Mouse (Mus musculus): ENCODE results near the gene Ncbp3. TPM values are rescaled to one million over a fixed set of nuclear protein-coding genes. Genes with fewer than 3 reads are reported as not detected.

Ncbp3 gene
- polyA plus RNA-seq (2012; ENCODE audit: insufficient read depth, low replicate concordance), result 1.7 TPM in 1 of 2 replicates, not detected in the other

GRCm38 (mm10) chr11:73047542-73047996, at the start of gene Ncbp3:
TSS of gene Ncbp3 (plus strand) at chr11:73047783.
- Histone ChIP-seq H3K9me3 (no peaks in the 10 kb centered on the region), H3K4me1 (peaks cover 38% of the 10 kb centered on the region), H3K4me3 (replicated peaks) (peak within 1 kb of the TSS; percentile 94), H3K36me3 (replicated peaks; ENCODE audit: low read length) (peaks cover 31% of the 10 kb centered on the region), H3K27me3 (replicated peaks) (no peaks in the 10 kb centered on the region)
- no peak for TF ChIP-seq FLI1 (IDR thresholded peaks at IDR 0.05; ENCODE audit: low read length)
- no peak for TF ChIP-seq GATA1 (IDR thresholded peaks at IDR 0.05; ENCODE audit: borderline replicate concordance, low read length)

GRCm38 (mm10) chr11:72998771-72999170, 48.8 kb upstream of the Ncbp3 start, which contains the start of gene P2rx1:
TSS of gene P2rx1 (plus strand) at chr11:72999103.
- Histone ChIP-seq H3K9me3 (no peaks in the 10 kb centered on the region), H3K36me3 (replicated peaks; ENCODE audit: low read length) (peaks cover 64% of the 10 kb centered on the region), H3K27me3 (replicated peaks) (no peaks in the 10 kb centered on the region), H3K4me3 (replicated peaks) (peak within 1 kb of the TSS; percentile 93), H3K4me1 (peaks cover 97% of the 10 kb centered on the region)
- TF ChIP-seq GATA1 (IDR thresholded peaks at IDR 0.05; ENCODE audit: borderline replicate concordance, low read length) (peak; percentile 99), FLI1 (IDR thresholded peaks at IDR 0.05; ENCODE audit: low read length) (peak; percentile 96)

- Histone ChIP-seq H3K9me3 (no peaks in the 10 kb centered on the region), H3K36me3 (replicated peaks; ENCODE audit: low read length) (peaks cover 66% of the 10 kb centered on the region), H3K27me3 (replicated peaks) (no peaks in the 10 kb centered on the region), H3K4me1 (peaks cover 98% of the 10 kb centered on the region), H3K4me3 (replicated peaks) (peak overlapping the region; percentile 93)
- TF ChIP-seq FLI1 (IDR thresholded peaks at IDR 0.05; ENCODE audit: low read length) (no peak), GATA1 (IDR thresholded peaks at IDR 0.05; ENCODE audit: borderline replicate concordance, low read length) (no peak)
These were observed 46.6 kb upstream of the Ncbp3 start for GRCm38 (mm10) chr11:73001029-73001428.

GRCm38 (mm10) chr11:73006377-73006776, 41.2 kb upstream of the Ncbp3 start:
- H3K9me3 ChIP-seq, result no peaks in the 10 kb centered on the region
- no peak for TF ChIP-seq FLI1 (IDR thresholded peaks at IDR 0.05; ENCODE audit: low read length)
- no peak for TF ChIP-seq GATA1 (IDR thresholded peaks at IDR 0.05; ENCODE audit: borderline replicate concordance, low read length)
- no peak overlapping the region for H3K4me3 ChIP-seq (replicated peaks)
- H3K36me3 ChIP-seq (replicated peaks; ENCODE audit: low read length), result peaks cover 97% of the 10 kb centered on the region
- no peaks in the 10 kb centered on the region for H3K27me3 ChIP-seq (replicated peaks)
- peaks cover 100% of the 10 kb centered on the region for H3K4me1 ChIP-seq

GRCm38 (mm10) chr11:73007113-73007512, 40.5 kb upstream of the Ncbp3 start:
- no peak overlapping the region for H3K4me3 ChIP-seq (replicated peaks)
- no peaks in the 10 kb centered on the region for H3K27me3 ChIP-seq (replicated peaks)
- TF ChIP-seq GATA1 (IDR thresholded peaks at IDR 0.05; ENCODE audit: borderline replicate concordance, low read length) (no peak), FLI1 (IDR thresholded peaks at IDR 0.05; ENCODE audit: low read length) (no peak)
- no peaks in the 10 kb centered on the region for H3K9me3 ChIP-seq
- H3K4me1 ChIP-seq, result peaks cover 100% of the 10 kb centered on the region
- peaks cover 98% of the 10 kb centered on the region for H3K36me3 ChIP-seq (replicated peaks; ENCODE audit: low read length)

- no peaks in the 10 kb centered on the region for H3K9me3 ChIP-seq
- no peak for TF ChIP-seq FLI1 (IDR thresholded peaks at IDR 0.05; ENCODE audit: low read length)
- no peak for TF ChIP-seq GATA1 (IDR thresholded peaks at IDR 0.05; ENCODE audit: borderline replicate concordance, low read length)
- no peak overlapping the region for H3K4me3 ChIP-seq (replicated peaks)
- H3K4me1 ChIP-seq, result peaks cover 100% of the 10 kb centered on the region
- H3K36me3 ChIP-seq (replicated peaks; ENCODE audit: low read length), result peaks cover 99% of the 10 kb centered on the region
- H3K27me3 ChIP-seq (replicated peaks), result no peaks in the 10 kb centered on the region
These were observed 39.7 kb upstream of the Ncbp3 start for GRCm38 (mm10) chr11:73007698-73008481.

GRCm38 (mm10) chr11:73008826-73009225, 38.8 kb upstream of the Ncbp3 start:
- Histone ChIP-seq H3K9me3 (no peaks in the 10 kb centered on the region), H3K27me3 (replicated peaks) (no peaks in the 10 kb centered on the region), H3K4me1 (peaks cover 98% of the 10 kb centered on the region), H3K36me3 (replicated peaks; ENCODE audit: low read length) (peaks cover 100% of the 10 kb centered on the region), H3K4me3 (replicated peaks) (no peak overlapping the region)
- no peak for TF ChIP-seq GATA1 (IDR thresholded peaks at IDR 0.05; ENCODE audit: borderline replicate concordance, low read length)
- TF ChIP-seq FLI1 (IDR thresholded peaks at IDR 0.05; ENCODE audit: low read length), result no peak

- peaks cover 100% of the 10 kb centered on the region for H3K36me3 ChIP-seq (replicated peaks; ENCODE audit: low read length)
- TF ChIP-seq FLI1 (IDR thresholded peaks at IDR 0.05; ENCODE audit: low read length), result no peak
- no peak for TF ChIP-seq GATA1 (IDR thresholded peaks at IDR 0.05; ENCODE audit: borderline replicate concordance, low read length)
- H3K4me3 ChIP-seq (replicated peaks), result no peak overlapping the region
- peaks cover 93% of the 10 kb centered on the region for H3K4me1 ChIP-seq
- H3K9me3 ChIP-seq, result no peaks in the 10 kb centered on the region
- H3K27me3 ChIP-seq (replicated peaks), result no peaks in the 10 kb centered on the region
These were observed 37.9 kb upstream of the Ncbp3 start for GRCm38 (mm10) chr11:73009531-73010274.

- TF ChIP-seq GATA1 (IDR thresholded peaks at IDR 0.05; ENCODE audit: borderline replicate concordance, low read length), result no peak
- no peak for TF ChIP-seq FLI1 (IDR thresholded peaks at IDR 0.05; ENCODE audit: low read length)
- peaks cover 84% of the 10 kb centered on the region for H3K4me1 ChIP-seq
- no peak overlapping the region for H3K4me3 ChIP-seq (replicated peaks)
- peaks cover 1% of the 10 kb centered on the region for H3K27me3 ChIP-seq (replicated peaks)
- H3K9me3 ChIP-seq, result no peaks in the 10 kb centered on the region
- peaks cover 89% of the 10 kb centered on the region for H3K36me3 ChIP-seq (replicated peaks; ENCODE audit: low read length)
These were observed 33.6 kb upstream of the Ncbp3 start for GRCm38 (mm10) chr11:73013981-73014380.
